Mouse (Mus musculus) stomach, postnatal 0 days (tissue): Measurements from ENCODE around the gene Adk. TPM values are rescaled to one million over a fixed set of nuclear protein-coding genes. Genes with fewer than 3 reads are reported as not detected.

Experiments
- ATAC-seq: fragments of 200-750 bp; cut with Nextera tagmentation; 2 replicates; pipeline ENCODE4 v1.8.0; 2017; ENCODE audit not compliant: low FRiP score, low TSS enrichment
- DNase-seq: peaks from one replicate; pipeline ENCODE4 v3.0.0-alpha.2; 2016; ENCODE audit warnings: low spot score
- H3K27ac ChIP-seq: fragments of 300-500 bp; sonication (generic); replicated peaks from 2 replicates; pipeline ENCODE4 v1.5.1; 2014; ENCODE audit warnings: mild to moderate bottlenecking, control low read depth
- H3K27me3 ChIP-seq: fragments of 300-500 bp; sonication (generic); 2 replicates; pipeline ENCODE4 v1.6.1; 2014; ENCODE audit warnings: low read length; ENCODE audit not compliant: control insufficient read depth, insufficient read depth
- H3K36me3 ChIP-seq: fragments of 300-500 bp; sonication (generic); 2 replicates; pipeline ENCODE4 v1.6.1; 2014; ENCODE audit warnings: low read length, mixed read lengths; ENCODE audit not compliant: control insufficient read depth, insufficient read depth
- H3K4me1 ChIP-seq: fragments of 300-500 bp; sonication (generic); replicated peaks from 2 replicates; pipeline ENCODE4 v1.6.1; 2014; ENCODE audit warnings: antibody characterized with exemption; ENCODE audit not compliant: control insufficient read depth, insufficient read depth
- H3K4me2 ChIP-seq: fragments of 300-500 bp; sonication (generic); replicated peaks from 2 replicates; pipeline ENCODE4 v1.6.1; 2014; ENCODE audit warnings: low read depth, mild to moderate bottlenecking, control low read depth, moderate library complexity
- H3K4me3 ChIP-seq: fragments of 300-500 bp; sonication (generic); 2 replicates; pipeline ENCODE4 v1.5.1; 2014; ENCODE audit warnings: low read depth, low read length, control low read depth
- H3K9ac ChIP-seq: fragments of 300-500 bp; sonication (generic); 2 replicates; pipeline ENCODE4 v1.6.1; 2014; ENCODE audit warnings: mild to moderate bottlenecking, low read length, control low read depth, mixed read lengths
- H3K9me3 ChIP-seq: fragments of 300-500 bp; sonication (generic); 2 replicates; pipeline ENCODE4 v1.6.1; 2016; ENCODE audit warnings: low read length; ENCODE audit not compliant: control insufficient read depth
- CTCF ChIP-seq: IDR thresholded peaks from 2 replicates; pipeline ENCODE4 v1.5.1; 2016; ENCODE audit warnings: antibody characterized with exemption, low read depth, mild to moderate bottlenecking, moderate library complexity
- EP300 ChIP-seq: optimal IDR thresholded peaks from 2 replicates; pipeline ENCODE3; 2016; ENCODE audit warnings: antibody characterized with exemption
- WGBS: fragments of 180-500 bp; shearing (Covaris S2); extraction: QIAGEN DNeasy Blood & Tissue Kit; methylation state at CpG from one replicate; pipeline ENCODE4 v1.1.7; 2014; 5-methylcytosine and 5-hydroxymethylcytosine counted together
- polyA plus RNA-seq: library from polyadenylated mRNA; unstranded; fragments of >200 nt; fragmentation: Nextera tagmentation; extraction: Ambion mirVana; gene quantifications from 2 replicates; pipeline ENCODE4 v1.2.1, GENCODE M21; 2015

Gene Adk
- polyA plus RNA-seq, 1 experiment from 2014 or later, result 106 TPM

- Histone ChIP-seq H3K4me3 (no peak overlapping the region), H3K4me2 (no peak overlapping the region), H3K27ac (no peak overlapping the region), H3K36me3 (no peaks in the 10 kb centered on the region), H3K9ac (no peak overlapping the region), H3K9me3 (no peaks in the 10 kb centered on the region), H3K27me3 (no peaks in the 10 kb centered on the region), H3K4me1 (no peaks in the 10 kb centered on the region)
- DNase-seq, result no peak
- 83% methylated on average over 5 of the region's 5 CpGs for WGBS
- TF ChIP-seq CTCF, result no peak
- TF ChIP-seq EP300, result no peak
- ATAC-seq, result no peak
Measured at GRCm38 (mm10) chr14:21251386-21251785, 199.0 kb downstream of the Adk start.

GRCm38 (mm10) chr14:21252326-21252886, 200.0 kb downstream of the Adk start:
- Histone ChIP-seq H3K27me3 (no peaks in the 10 kb centered on the region), H3K4me2 (no peak overlapping the region; the same call in 1 of the 2 replicates), H3K36me3 (no peaks in the 10 kb centered on the region), H3K9ac (no peak overlapping the region), H3K4me1 (no peaks in the 10 kb centered on the region), H3K4me3 (no peak overlapping the region), H3K27ac (no peak overlapping the region), H3K9me3 (no peaks in the 10 kb centered on the region)
- ATAC-seq (no peak), DNase-seq (peak; percentile 27)
- TF ChIP-seq CTCF (no peak), EP300 (no peak)
- WGBS, result 39% methylated on average over 7 of the region's 7 CpGs

GRCm38 (mm10) chr14:21253321-21253992, 201.1 kb downstream of the Adk start:
- Histone ChIP-seq H3K36me3 (no peaks in the 10 kb centered on the region), H3K4me3 (no peak overlapping the region), H3K27me3 (no peaks in the 10 kb centered on the region), H3K4me1 (no peaks in the 10 kb centered on the region), H3K9ac (no peak overlapping the region), H3K4me2 (no peak overlapping the region), H3K27ac (no peak overlapping the region), H3K9me3 (no peaks in the 10 kb centered on the region)
- no peak for TF ChIP-seq CTCF
- no peak for TF ChIP-seq EP300
- ATAC-seq, result no peak
- WGBS, result 47% methylated on average over 5 of the region's 5 CpGs
- no peak for DNase-seq

- H3K9ac ChIP-seq, result no peak overlapping the region
Measured at GRCm38 (mm10) chr14:21253993-21254339, 201.6 kb downstream of the Adk start.

GRCm38 (mm10) chr14:21268229-21268628, 215.9 kb downstream of the Adk start:
- Histone ChIP-seq H3K27me3 (no peaks in the 10 kb centered on the region), H3K4me2 (no peak overlapping the region), H3K4me1 (no peaks in the 10 kb centered on the region), H3K36me3 (no peaks in the 10 kb centered on the region), H3K9ac (no peak overlapping the region), H3K9me3 (no peaks in the 10 kb centered on the region), H3K27ac (no peak overlapping the region), H3K4me3 (no peak overlapping the region)
- no peak for TF ChIP-seq EP300
- TF ChIP-seq CTCF, result no peak
- ATAC-seq, result no peak
- no peak for DNase-seq
- 92% methylated on average over 8 of the region's 8 CpGs for WGBS

More at GRCm38 (mm10) chr14:21253993-21254339, 201.6 kb downstream of the Adk start:
- DNase-seq (no peak), ATAC-seq (no peak)
- H3K4me1 ChIP-seq, result no peaks in the 10 kb centered on the region
- no peak overlapping the region for H3K27ac ChIP-seq
- TF ChIP-seq EP300, result no peak
- peak; percentile 56 for TF ChIP-seq CTCF
- no peaks in the 10 kb centered on the region for H3K27me3 ChIP-seq
- no peaks in the 10 kb centered on the region for H3K36me3 ChIP-seq
- no peak overlapping the region for H3K4me3 ChIP-seq
- no peaks in the 10 kb centered on the region for H3K9me3 ChIP-seq
- no peak overlapping the region for H3K4me2 ChIP-seq
- 80% methylated on average over 2 of the region's 2 CpGs for WGBS

GRCm38 (mm10) chr14:21271472-21271871, 219.1 kb downstream of the Adk start:
- Histone ChIP-seq H3K36me3 (no peaks in the 10 kb centered on the region), H3K9ac (no peak overlapping the region), H3K4me3 (no peak overlapping the region), H3K27me3 (no peaks in the 10 kb centered on the region), H3K27ac (no peak overlapping the region), H3K4me2 (no peak overlapping the region), H3K4me1 (no peaks in the 10 kb centered on the region), H3K9me3 (no peaks in the 10 kb centered on the region)
- WGBS, result 63% methylated on average over 4 of the region's 4 CpGs
- TF ChIP-seq EP300 (no peak), CTCF (no peak)
- DNase-seq (peak; percentile 23), ATAC-seq (no peak)
